Mouse (Mus musculus) brain, embryonic 14.5 days (tissue): ENCODE results near the gene Mtf1.

Source experiments
- CTCF ChIP-seq: fragments of 200-500 bp; IDR thresholded peaks from 2 replicates; pipeline ENCODE4 v1.5.1; 2012; ENCODE audit warnings: inconsistent platforms, mild to moderate bottlenecking, moderate library complexity, borderline replicate concordance; ENCODE audit not compliant: insufficient read depth, insufficient read length; ENCODE audit errors: extremely low read depth
- POLR2A ChIP-seq: fragments of 200-500 bp; IDR thresholded peaks from 2 replicates; pipeline ENCODE4 v1.6.1; 2012; ENCODE audit warnings: mild to moderate bottlenecking, inconsistent platforms, borderline replicate concordance; ENCODE audit not compliant: poor library complexity, insufficient read depth, insufficient read length, severe bottlenecking; ENCODE audit errors: extremely low read depth

DNA sequence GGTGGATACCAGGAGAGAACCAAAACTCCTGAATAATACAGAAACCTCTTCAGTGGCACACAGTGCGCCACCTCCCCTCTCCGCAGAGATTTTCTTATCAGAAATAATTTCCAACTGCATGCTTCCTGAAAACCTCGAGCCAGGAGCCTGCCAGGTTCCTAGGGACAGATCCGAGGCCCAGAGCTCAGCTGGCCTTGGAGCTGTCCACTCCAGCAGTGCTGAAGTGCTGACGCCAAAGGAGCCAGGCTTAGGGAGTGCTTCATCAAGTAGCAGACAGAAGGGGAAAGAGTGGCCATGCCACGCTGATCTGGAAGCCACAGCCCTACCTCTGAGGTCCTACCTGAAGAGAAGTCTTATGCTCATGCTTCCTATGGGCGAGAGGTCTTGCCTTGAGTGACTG is 58.5 kb downstream of the Mtf1 start:
- TF ChIP-seq POLR2A (no peak), CTCF (no peak)
